Mouse (Mus musculus) ES-E14 (cell line): Measurements from ENCODE around the gene Pde8a. TPM values are rescaled to one million over a fixed set of nuclear protein-coding genes. Genes with fewer than 3 reads are reported as not detected.

Experiments
- DNase-seq: peaks from one replicate; pipeline ENCODE4 v3.0.0-alpha.2; 2013; ENCODE audit warnings: low read depth, low spot score
- H3K27ac ChIP-seq: 2 replicates; pipeline ENCODE4 v1.5.1; 2012; ENCODE audit warnings: low read depth, mild to moderate bottlenecking, low read length, moderate library complexity, mixed read lengths; ENCODE audit not compliant: poor library complexity, insufficient read depth, severe bottlenecking
- H3K36me3 ChIP-seq: 2 replicates; pipeline ENCODE4 v1.6.1; 2012; ENCODE audit warnings: mild to moderate bottlenecking, low read length, moderate library complexity, mixed read lengths; ENCODE audit not compliant: control insufficient read depth, poor library complexity, insufficient read depth, severe bottlenecking
- H3K4me1 ChIP-seq, 2 experiments: fragments of 150-350 bp in 1 of 2; sonication (generic) in 1 of 2; 2 replicates each; pipeline ENCODE4 v1.6.1; 2012; ENCODE audit warnings: low read length in 2 of 2, mild to moderate bottlenecking in 1 of 2, mixed read lengths in 1 of 2; ENCODE audit not compliant: control insufficient read depth in 2 of 2, insufficient read depth in 2 of 2, poor library complexity in 1 of 2
- H3K4me3 ChIP-seq, 2 experiments: fragments of 150-350 bp in 1 of 2; sonication (generic) in 1 of 2; 2 replicates each; pipeline ENCODE4 v1.5.1; 2012; ENCODE audit warnings: low read length in 2 of 2, low read depth in 1 of 2, mild to moderate bottlenecking in 1 of 2, mixed read lengths in 1 of 2; ENCODE audit not compliant: insufficient read depth in 1 of 2, poor library complexity in 1 of 2, severe bottlenecking in 1 of 2
- H3K9ac ChIP-seq: 2 replicates; pipeline ENCODE4 v1.6.1; 2012; ENCODE audit warnings: low read depth, mild to moderate bottlenecking, low read length, mixed read lengths; ENCODE audit not compliant: poor library complexity, insufficient read depth, severe bottlenecking
- H3K9me3 ChIP-seq: fragments of 150-350 bp; sonication (generic); 2 replicates; pipeline ENCODE4 v1.6.1; 2012; ENCODE audit warnings: low read depth, mild to moderate bottlenecking, low read length; ENCODE audit not compliant: control insufficient read depth, insufficient read depth
- CHD2 ChIP-seq: IDR thresholded peaks from 2 replicates; pipeline ENCODE4 v1.6.1; 2014; ENCODE audit warnings: mild to moderate bottlenecking, low read depth, low read length, inconsistent platforms
- HCFC1 ChIP-seq: IDR thresholded peaks from 2 replicates; pipeline ENCODE4 v1.6.1; 2012; ENCODE audit warnings: low read length, inconsistent platforms, borderline replicate concordance; ENCODE audit not compliant: insufficient read depth
- MAFK ChIP-seq: IDR thresholded peaks from 2 replicates; pipeline ENCODE4 v1.6.1; 2014; ENCODE audit warnings: mild to moderate bottlenecking, low read depth, low read length, inconsistent platforms; ENCODE audit not compliant: insufficient read depth
- ZC3H11A ChIP-seq: IDR thresholded peaks from 2 replicates; pipeline ENCODE4 v1.6.1; 2012; ENCODE audit warnings: low read depth, mild to moderate bottlenecking, inconsistent platforms, low read length, borderline replicate concordance
- ZNF384 ChIP-seq: IDR thresholded peaks from 2 replicates; pipeline ENCODE4 v1.6.1; 2012; ENCODE audit warnings: low read depth, low read length, inconsistent platforms
- in situ Hi-C, 2 experiments: fragments of 600-800 bp; cut with MboI; formaldehyde crosslinking; loops; one replicate each; pipeline ENCODE4 v1.15.1; 2025; ENCODE audit warnings: low sequenced_read_pairs in 2 of 2, inconsistent platforms in 1 of 2; ENCODE audit not compliant: unreplicated experiment in 2 of 2
- total RNA-seq: library from RNA; depleted of rRNA; stranded (reverse); fragments of 300-350 nt; gene quantifications from 2 replicates; pipeline ENCODE4 v1.2.3, GENCODE M21; 2012

Pde8a gene
- total RNA-seq, 1 experiment = 2.2 TPM

DNA sequence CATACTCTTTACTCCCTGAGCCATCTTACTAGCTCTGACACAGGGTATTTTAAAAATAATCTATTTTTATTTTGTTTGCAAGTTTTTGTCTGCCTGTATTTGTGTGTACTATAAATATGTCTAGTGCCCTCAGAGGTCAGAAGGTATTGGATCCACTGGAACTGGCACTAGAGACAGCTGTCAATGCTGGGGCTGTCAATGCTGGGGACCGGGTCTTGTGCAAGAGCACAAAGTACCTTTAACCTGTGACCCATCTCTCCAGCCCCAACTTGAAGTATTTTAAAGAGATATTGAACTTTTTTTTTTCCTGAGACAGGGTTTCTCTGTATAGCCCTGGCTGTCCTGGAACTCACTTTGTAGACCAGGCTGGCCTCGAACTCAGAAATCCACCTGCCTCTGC is 39.5 kb upstream of the Pde8a start:
- in situ Hi-C loops = loop anchor here in 1 of 2 experiments (25.0 kb wide), 1 partner anchor 163 kb away; the partner anchor contains the start of gene Rps17
- Histone ChIP-seq H3K36me3 (peaks cover 9% of the 10 kb centered on the region; the same call in 1 of the 2 replicates), H3K27ac (no peak overlapping the region), H3K4me3 (no peak overlapping the region), H3K9ac (no peak overlapping the region), H3K9me3 (no peaks in the 10 kb centered on the region), H3K4me1 (no peaks in the 10 kb centered on the region)
- DNase-seq = no peak
- no peak for TF ChIP-seq HCFC1
- no peak for TF ChIP-seq CHD2
- no peak for TF ChIP-seq MAFK
- TF ChIP-seq ZC3H11A = no peak
- no peak for TF ChIP-seq ZNF384

DNA sequence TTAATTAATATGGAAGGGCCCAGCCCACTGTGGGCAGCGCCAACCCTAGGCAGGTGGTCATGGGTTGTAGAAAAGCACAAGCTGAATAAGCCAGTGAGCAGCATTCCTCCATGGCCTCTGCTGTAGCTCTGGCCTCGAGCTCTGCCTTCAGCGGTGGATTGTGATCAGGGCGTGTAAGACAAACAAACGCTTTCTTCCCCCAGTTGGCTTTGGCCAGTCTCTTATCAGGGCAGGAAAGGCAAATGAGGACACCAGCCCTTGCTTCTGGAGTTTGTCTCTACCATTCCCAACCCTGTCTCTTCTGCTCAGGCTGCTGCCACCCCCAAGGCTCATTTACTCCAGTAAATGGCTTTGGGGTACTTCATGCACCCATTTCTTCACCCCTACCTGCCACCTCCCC is 38.7 kb upstream of the Pde8a start:
- H3K9ac ChIP-seq = no peak overlapping the region
- H3K9me3 ChIP-seq = no peaks in the 10 kb centered on the region
- DNase-seq = no peak
- in situ Hi-C loops = loop anchor here in 1 of 2 experiments (25.0 kb wide), 1 partner anchor 163 kb away; the partner anchor contains the start of gene Rps17
- no peak overlapping the region for H3K4me3 ChIP-seq
- H3K4me1 ChIP-seq = peaks cover 0 to 2% of the 10 kb centered on the region in 2 experiments; a peak in 1 of 4 replicates
- TF ChIP-seq ZNF384 (no peak), HCFC1 (no peak), ZC3H11A (no peak), CHD2 (no peak), MAFK (no peak)
- H3K36me3 ChIP-seq = peaks cover 5% of the 10 kb centered on the region; the same call in 1 of the 2 replicates
- no peak overlapping the region for H3K27ac ChIP-seq

DNA sequence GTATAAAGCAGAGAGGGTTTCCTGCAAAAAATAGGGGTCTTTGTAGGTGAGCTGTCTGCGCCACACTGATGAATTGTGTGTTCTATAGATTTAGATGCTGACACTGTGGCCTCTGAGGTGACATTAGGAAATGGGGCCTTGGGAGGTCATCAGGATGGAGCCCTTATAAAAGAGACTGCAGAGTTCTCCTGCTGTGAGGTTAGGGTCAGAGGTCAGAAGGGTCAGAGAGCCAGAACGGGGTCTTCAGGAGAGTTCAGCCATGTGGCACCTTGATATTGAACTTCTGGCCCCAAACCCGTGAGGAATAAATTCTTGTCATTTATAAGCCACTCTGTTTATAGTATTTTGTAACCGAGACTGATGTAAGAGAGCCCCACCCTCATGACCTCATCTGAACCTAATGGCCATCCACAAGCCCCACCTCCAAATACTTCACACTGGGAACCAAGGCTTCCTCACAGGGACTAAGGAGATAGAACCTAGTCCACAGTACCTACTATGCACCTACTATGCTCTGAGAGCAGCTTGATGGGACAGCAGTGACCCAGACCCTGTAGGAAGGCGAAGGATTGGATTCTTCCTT is 37.1 kb upstream of the Pde8a start:
- no peak for TF ChIP-seq ZC3H11A
- no peak for TF ChIP-seq MAFK
- TF ChIP-seq CHD2 = no peak
- TF ChIP-seq ZNF384 = no peak
- TF ChIP-seq HCFC1 = no peak
- no peak for DNase-seq
- no peak overlapping the region for H3K9ac ChIP-seq
- in situ Hi-C loops = no loop called here
- no peaks in the 10 kb centered on the region for H3K9me3 ChIP-seq
- H3K27ac ChIP-seq = no peak overlapping the region
- H3K4me3 ChIP-seq = no peak overlapping the region
- peaks cover 0 to 2% of the 10 kb centered on the region in 2 experiments; a peak in 1 of 4 replicates for H3K4me1 ChIP-seq
- no peaks in the 10 kb centered on the region for H3K36me3 ChIP-seq

DNA sequence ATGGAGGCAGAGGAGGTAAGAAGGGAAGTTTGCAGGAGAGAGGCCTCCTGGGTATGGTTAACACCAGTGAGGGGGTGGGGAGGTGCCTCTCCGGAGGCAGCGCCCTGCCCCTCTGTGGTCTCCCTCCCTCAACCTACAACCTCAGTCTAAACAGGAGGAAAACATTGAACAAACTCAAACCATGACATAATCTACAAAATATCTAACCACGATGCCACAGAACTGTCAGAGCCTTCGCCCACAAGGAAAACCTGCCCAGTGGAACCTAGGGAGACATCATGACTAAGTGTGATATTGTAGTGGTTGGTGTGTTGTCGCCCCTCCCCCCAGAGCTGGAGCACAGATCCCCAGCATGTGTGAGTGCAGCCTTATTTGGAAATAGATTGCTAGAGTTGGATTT is 33.9 kb upstream of the Pde8a start:
- DNase-seq = no peak

More for the DNA sequence above, 33.9 kb upstream of the Pde8a start:
- TF ChIP-seq ZNF384 = no peak
- TF ChIP-seq HCFC1 = no peak
- TF ChIP-seq MAFK = no peak
- TF ChIP-seq CHD2 = no peak
- TF ChIP-seq ZC3H11A = no peak
- H3K9me3 ChIP-seq = no peaks in the 10 kb centered on the region
- in situ Hi-C loops = no loop called here
- H3K27ac ChIP-seq = no peak overlapping the region
- H3K4me3 ChIP-seq = no peak overlapping the region
- peaks cover 3% of the 10 kb centered on the region in 2 experiments; a peak in 2 of 4 replicates for H3K4me1 ChIP-seq
- no peaks in the 10 kb centered on the region for H3K36me3 ChIP-seq
- no peak overlapping the region for H3K9ac ChIP-seq
